Mouse (Mus musculus) lung, postnatal 36 days (tissue): ENCODE results near the gene Inca1.

Experiments used
- DNase-seq: peaks from one replicate; pipeline ENCODE4 v3.0.0; 2022; ENCODE audit warnings: mixed read lengths

Inca1 gene

GRCm38 (mm10) chr11:70701221-70701955 lies 1.4 kb upstream of the Inca1 start:
- DNase-seq, result peak; percentile 40

GRCm38 (mm10) chr11:70700613-70701012 lies 658 bp upstream of the Inca1 start:
- peak; percentile 81 for DNase-seq

DNA sequence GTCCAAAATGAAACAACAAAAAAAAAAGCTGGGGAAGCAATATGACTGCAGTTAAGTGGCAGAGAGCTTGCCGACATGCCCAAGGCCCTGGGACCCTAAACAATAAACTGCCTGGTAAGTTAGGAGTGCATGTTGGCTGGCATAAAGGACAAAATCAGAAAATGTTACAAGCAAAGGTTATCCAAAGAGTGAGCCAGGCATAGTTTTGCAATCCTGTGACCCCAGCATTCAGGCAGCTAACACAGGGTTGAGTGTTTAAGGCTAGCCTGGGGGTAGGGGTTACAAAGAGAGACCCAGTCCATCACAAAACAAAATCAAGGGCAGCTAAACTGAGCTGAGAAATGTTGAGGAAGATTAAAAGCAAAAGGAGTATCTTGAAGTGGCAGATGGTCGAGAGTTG lies 904 bp downstream of the Inca1 start:
- no peak for DNase-seq

DNA sequence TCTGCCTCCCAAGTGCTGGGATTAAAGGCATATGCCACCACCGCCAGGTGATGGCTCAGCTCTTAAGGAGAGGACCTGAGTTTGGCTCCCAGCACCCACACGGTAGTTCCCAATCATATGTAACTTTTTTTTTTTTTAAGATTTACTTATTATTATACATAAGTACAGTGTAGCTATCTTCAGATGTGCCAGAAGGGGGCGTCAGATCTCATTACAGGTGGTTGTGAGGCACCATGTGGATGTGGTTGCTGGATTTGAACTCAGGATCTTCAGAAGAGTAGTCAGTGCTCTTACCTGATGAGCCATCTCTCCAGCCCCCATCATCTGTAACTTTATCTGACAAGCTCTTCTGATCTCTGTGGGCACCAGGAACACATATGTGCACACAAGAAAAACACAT lies 2.6 kb downstream of the Inca1 start:
- DNase-seq, result peak; percentile 37

DNA sequence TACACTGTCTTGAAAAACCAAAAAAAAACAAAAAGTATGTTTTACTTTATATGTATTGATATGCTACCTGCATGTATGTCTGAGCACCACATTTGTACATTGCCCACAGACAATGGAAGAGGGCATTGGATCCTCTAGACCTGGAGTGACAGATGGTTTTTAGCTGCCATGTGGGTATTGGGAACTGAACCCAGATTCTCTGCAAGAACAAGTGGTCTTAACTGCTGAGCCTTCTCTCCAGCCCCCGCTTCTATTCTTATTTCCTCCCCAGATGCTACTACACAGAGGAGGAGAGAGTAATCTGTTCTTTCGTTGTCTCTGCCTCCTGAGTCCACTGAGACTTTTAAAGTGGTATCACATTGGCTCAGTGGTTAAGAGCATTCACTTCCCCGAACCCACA lies 6.5 kb downstream of the Inca1 start:
- DNase-seq, result no peak

DNA sequence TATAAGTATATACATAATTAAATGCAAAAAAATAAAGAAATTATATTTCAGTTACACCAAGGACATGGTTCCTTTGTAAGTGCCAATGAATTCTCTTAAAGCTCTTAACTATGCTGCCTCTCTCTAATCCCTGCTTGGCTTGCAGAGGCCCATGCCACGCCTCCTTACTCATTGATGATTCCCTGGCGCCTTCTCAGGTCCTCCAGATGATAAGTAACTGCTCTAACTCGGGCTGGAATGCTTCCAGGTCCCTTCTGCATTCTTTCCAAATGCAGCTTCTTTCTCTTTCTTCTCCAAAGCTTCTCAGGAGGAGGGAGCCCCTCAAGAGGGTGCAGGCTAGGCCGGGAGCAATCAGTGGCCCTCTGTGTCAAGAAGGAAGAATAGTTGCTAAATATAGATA lies 10.4 kb downstream of the Inca1 start:
- DNase-seq, result no peak

DNA sequence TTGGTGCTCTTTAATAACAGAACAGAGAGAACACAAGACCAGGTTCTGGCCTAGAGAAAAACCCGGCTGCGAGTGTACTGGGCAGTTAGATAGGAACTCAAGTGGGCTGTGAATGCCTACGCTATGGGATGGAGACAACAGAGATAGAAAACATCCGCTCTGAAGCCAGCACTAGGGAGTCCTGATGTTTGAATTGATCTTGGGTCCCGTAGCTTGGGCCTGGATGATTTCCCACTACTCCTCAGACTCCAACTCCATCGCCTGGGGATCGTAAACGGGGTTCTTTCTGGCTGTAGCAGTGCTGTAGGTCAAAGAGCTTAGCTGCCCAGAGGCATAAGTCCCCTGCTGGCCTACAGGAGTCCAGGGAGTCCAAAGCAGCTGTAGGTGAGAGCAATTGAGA lies 11.6 kb downstream of the Inca1 start:
- no peak for DNase-seq

DNA sequence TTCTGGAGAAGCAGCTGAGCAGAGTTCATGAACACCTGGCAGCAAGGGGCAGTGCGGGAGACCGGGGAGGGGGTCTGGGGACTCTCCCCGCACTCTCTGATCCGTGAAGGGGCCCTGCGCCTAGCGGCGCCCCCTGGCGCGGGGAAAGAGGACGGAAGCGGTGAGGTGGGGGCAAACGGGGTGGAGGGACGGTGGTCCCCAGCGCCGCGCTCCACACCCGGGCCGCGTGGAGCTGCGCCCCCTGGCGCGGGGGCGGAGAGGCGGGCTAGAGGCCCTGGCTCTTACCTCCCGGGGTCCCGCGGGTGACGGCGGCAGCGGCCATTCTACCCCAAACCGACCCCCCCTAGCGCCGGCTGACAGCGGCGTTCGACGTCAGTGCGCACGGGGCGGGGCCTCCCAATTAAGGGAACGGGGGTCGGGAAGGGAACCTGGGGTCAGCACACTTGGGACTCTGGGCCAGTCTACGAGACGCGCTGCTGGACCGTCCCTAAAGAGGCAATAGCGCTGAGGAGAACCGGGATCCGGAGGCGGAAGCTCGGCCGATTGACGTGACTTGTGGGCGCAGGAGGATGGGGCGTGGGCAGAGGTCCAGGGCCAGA lies 12.3 kb downstream of the Inca1 start, which contains the start of gene Camta2:
Gene Camta2, minus strand, starts transcription at position 505 of the 599 bp plus-strand sequence.
- DNase-seq, result peak; percentile 92

DNA sequence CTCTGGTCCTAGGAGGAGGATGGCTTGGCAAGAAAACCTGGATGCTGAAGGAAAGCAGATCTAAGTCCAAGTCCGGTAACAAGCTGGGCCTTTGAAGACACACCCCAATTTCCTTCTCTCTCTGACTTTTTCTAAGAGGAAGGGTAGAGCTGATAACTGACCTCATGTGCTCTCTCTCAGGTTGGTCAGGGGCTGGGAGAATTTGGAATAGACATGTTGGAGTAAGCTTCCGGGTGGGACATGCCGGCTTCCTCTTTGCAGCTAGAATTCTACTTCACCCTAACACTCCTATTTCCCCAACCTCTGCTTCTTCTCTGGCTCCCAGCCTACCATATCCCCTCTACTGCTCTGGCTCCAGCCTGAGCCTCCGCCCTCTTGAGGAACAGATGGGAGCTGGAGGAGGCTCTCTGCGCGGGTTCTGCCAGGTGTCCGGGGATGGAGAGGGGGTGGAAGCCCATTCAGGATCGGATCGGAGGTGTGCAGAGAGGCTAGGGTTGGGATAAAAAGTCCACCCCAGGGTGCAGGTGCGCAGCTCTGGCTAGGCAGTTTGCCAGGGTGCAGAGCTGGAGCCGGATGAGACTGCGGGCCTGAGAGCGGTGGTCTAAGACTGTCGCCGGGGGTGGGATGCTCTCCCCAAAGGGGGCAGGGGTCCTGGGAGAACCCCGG lies 12.9 kb downstream of the Inca1 start:
- peak; percentile 25 for DNase-seq

GRCm38 (mm10) chr11:70683640-70684039 lies 16.3 kb downstream of the Inca1 start:
- DNase-seq, result no peak

DNA sequence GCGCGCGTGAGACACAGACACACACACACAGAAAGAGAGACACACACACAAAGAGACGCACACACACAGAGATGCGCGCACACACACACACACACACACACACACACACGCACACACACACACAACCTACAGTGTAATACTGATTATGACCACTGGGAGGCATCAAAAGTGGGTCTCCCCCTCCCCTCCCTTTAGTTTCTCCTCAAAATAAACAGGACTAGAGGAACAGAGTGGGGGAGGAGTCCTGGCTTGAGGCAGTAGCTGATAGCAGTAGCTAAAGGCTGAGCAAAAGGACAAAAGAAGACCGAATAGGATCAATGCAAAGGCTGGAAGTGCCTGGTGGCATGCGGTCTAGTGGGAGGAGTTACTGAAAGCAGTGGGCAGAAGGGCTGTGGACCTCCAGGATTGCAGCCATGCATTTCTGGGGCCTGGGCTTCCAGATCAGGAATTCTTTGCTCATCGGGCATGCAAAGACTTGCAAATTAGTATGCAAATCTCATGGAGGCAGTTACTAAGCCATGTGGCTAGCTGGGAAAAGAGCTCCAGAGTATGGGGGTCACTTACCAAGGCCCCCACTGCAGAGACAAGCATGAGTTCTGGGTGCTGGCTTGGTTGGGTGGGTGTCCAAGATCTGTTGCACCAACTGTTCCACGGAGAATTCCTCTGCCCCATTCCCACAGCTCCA lies 17.9 kb downstream of the Inca1 start:
- DNase-seq, result peak; percentile 54

DNA sequence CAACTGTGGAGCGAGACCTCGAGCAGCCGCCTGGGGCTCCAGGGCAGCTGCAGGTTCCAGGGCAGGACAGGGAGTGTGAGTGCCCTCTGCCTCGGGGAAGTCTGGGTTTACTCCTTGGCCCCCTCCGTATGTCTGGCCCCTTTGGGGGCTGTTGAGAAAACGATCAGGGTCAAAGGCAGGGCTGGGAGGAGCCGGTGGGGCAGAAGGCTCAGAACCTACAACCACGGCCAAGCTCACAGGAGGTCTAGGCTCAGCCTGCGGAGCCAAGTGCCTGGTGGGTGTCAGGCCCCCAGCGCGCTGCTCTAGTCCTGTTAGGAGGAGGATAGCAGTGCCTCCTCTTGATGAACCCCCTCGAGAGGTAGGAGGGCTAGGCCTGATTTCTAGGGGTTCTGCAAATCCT lies 18.8 kb downstream of the Inca1 start:
- DNase-seq, result no peak

DNA sequence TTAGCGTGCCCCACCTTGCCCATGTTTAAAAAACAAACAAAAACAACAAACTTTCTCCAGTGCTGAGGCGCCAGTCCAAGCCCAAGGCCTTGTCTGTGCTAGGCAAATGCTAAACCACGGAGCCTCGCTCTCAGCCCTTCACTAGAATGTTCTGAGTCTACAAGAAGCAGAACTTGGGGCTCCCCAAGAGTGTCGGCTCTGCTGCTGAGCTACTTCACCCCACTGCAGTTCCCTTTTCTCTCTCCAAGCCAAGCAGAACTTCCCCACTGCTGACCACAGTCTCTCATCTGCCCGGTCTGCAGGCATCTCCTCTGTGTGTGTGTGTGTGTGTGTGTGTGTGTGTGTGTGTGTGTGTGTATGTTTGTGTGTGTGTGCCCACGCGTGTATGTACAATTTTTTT lies 20.1 kb downstream of the Inca1 start:
- DNase-seq, result peak; percentile 59

DNA sequence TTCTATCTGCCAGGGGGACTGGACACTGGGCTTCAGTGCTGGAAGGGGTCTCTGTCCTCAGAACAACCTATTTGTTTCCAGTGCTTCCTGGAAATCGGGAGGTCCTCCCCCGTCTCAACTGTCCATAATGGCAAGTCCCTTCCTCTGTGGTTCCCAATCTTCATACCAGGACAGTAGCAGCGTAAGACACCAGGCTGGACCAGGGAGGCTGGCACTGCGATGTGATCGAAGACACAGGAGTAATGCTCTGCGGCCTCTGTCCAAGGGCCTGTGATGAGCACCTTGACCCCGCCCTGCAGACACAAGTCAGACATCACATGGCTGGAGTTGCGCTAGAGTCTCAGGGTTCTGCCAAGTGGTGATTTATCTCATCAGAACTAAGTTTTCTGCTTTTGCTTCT lies 20.6 kb downstream of the Inca1 start:
- DNase-seq, result no peak

DNA sequence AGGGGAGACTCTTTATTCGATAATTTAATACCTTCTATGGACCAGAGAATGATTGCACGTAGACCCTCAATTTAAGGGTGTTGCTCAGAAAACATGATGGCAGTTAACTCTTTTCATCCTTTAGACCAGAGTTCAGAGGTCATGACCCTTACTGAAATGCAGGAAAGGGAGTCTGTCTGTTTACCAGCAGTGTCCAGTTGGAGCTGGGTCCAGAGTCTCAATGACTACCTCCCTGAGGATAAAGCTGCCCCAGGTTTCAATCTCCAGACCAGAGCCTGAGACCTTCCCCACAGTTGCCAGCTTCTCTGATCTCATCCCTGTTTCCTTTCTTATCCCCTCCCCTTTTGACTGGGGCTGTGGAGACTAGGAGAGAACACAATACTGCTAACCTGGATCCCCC lies 21.4 kb downstream of the Inca1 start:
- DNase-seq, result no peak

- no peak for DNase-seq
These were observed 21.9 kb downstream of the Inca1 start for GRCm38 (mm10) chr11:70678092-70678491.

DNA sequence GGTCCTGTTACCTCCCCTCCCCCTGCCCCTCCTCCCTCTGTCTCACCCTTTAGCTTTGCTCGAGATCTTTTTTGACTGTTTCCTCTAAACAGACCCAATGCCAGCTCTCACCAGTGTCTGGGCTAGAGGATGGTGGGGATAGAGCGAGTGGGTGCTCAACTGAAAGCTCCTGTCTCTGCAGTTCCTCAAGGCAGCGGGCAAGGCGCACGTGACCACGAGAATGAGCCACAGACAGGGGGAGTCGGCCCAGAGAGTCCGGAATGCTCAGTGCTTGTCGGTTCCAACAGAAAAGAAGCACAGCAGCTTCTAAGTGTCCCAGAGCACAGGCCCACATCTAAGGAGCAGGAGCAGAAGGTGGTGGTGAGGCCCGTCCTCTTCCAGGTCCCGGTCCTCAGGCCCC lies 25.5 kb downstream of the Inca1 start:
- no peak for DNase-seq

- no peak for DNase-seq
These were observed 25.9 kb downstream of the Inca1 start for GRCm38 (mm10) chr11:70674014-70674413.

- DNase-seq, result no peak
These were observed 28.5 kb downstream of the Inca1 start for GRCm38 (mm10) chr11:70671333-70672047.

DNA sequence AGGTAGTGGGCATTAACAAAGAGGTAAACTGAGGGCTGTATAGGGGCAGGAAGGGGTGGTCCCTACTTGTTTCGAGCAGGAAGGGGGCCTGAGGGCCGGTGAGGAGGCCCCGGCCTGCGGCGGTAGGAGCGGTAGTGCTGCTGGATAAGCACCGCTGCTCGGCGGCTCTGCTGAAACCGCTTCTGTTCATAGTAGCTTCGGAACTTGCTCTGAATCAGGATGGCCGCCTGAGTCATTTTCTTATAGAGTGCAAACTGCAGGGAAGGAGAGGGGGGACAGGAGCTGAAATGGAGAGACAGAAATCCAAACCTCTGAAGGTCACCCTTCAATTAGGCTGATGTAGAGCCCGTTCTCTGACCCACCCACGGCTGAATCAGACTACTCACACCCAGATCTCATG lies 29.5 kb downstream of the Inca1 start:
- DNase-seq, result no peak

GRCm38 (mm10) chr11:70669582-70670345 lies 30.2 kb downstream of the Inca1 start:
- DNase-seq, result peak; percentile 89
